Mouse (Mus musculus) megakaryocyte, embryonic 14.5 days (primary cell): ENCODE results near the gene Mllt10.

Source experiments
- FLI1 ChIP-seq: IDR thresholded peaks from 2 replicates; pipeline ENCODE4 v1.6.1; 2012; ENCODE audit warnings: low read length, inconsistent platforms, mixed read lengths
- GATA1 ChIP-seq: IDR thresholded peaks from 3 replicates; pipeline ENCODE4 v1.6.1; 2012; ENCODE audit warnings: mixed read lengths, low read length, inconsistent platforms, borderline replicate concordance

GRCm38 (mm10) chr2:18183079-18183478 lies 128.0 kb downstream of the Mllt10 start:
- TF ChIP-seq GATA1: no peak
- TF ChIP-seq FLI1: no peak
